Mouse (Mus musculus): ENCODE data around the gene Ly6g6c. TPM values are rescaled to one million over a fixed set of nuclear protein-coding genes. Genes with fewer than 3 reads are reported as not detected.

Ly6g6c gene
- polyA plus RNA-seq, 1 experiment, result 9.3 TPM

DNA sequence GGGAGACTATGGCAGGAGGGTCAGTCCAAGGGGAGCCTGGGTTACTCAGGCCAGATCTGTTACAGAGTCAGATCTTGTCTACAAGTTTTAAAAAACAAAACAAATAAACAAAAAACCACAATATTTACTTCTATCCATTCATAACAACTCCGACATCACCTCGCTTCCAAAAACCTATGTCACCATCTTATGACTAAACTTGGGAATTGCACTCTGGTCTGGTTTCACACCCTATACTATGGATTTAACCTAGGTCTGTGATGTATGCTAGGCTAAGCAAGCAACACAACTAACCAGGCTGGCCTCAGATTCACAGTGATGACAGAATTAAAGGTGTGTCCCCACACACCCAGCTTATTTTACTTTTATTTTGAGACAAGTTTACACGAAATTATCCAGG, 41.3 kb downstream of the Ly6g6c start:
- H3K4me3 ChIP-seq (ENCODE audit: low read depth, low read length), result no peak overlapping the region
- no peaks in the 10 kb centered on the region for H3K27me3 ChIP-seq (ENCODE audit: control insufficient read depth, insufficient read depth, low read length)
- no peak for TF ChIP-seq POLR2A (IDR thresholded peaks at IDR 0.05; ENCODE audit: low read depth, low read length)
- TF ChIP-seq CTCF (IDR thresholded peaks at IDR 0.05; ENCODE audit: extremely low read depth, insufficient read length, insufficient replicate concordance, low read depth, low read length), result no peak
- peaks cover 17% of the 10 kb centered on the region for H3K36me3 ChIP-seq (ENCODE audit: control insufficient read depth, insufficient read depth, low read length)
- WGBS, result 58% methylated on average over 3 of the region's 3 CpGs
- H3K4me1 ChIP-seq (ENCODE audit: control insufficient read depth, insufficient read depth, insufficient read length, low read length), result peaks cover 11% of the 10 kb centered on the region
- H3K27ac ChIP-seq (ENCODE audit: insufficient read depth, low read depth, low read length), result no peak overlapping the region

DNA sequence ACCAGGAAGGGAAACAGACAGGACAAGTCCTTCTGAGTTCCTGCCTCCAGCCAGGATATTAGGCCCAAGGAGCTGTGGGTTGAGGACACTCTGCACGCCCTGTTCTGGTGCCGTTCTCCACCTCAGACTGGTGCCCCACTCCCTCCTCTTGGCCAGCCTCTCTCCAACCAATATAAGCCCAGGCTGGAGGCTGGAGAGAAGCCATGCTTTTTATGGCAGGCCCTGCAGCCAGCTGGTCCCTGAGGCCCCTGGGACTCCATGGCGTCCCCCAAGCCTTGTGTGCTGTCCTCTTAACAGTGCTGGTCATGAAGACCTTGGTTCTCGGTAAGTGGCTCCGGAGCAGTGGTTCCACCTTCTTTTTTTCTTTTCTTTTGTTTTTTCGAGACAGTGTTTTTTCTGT, 42.9 kb downstream of the Ly6g6c start, which contains the start of gene Ly6g5c:
Gene Ly6g5c, plus strand, starts transcription at position 183 of the 400 bp plus-strand sequence.
- H3K27ac ChIP-seq (ENCODE audit: insufficient read depth, low read depth, low read length), result no peak within 1 kb of the TSS
- H3K36me3 ChIP-seq (ENCODE audit: control insufficient read depth, insufficient read depth, low read length), result peaks cover 2% of the 10 kb centered on the region; the same call in 1 of the 2 replicates
- TF ChIP-seq POLR2A (IDR thresholded peaks at IDR 0.05; ENCODE audit: low read depth, low read length) (no peak), CTCF (IDR thresholded peaks at IDR 0.05; ENCODE audit: extremely low read depth, insufficient read length, insufficient replicate concordance, low read depth, low read length) (no peak)
- WGBS, result 84% methylated on average over 6 of the region's 6 CpGs
- H3K4me3 ChIP-seq (ENCODE audit: low read depth, low read length), result no peak within 1 kb of the TSS
- H3K4me1 ChIP-seq (ENCODE audit: control insufficient read depth, insufficient read depth, insufficient read length, low read length), result peaks cover 8% of the 10 kb centered on the region; the same call in 1 of the 2 replicates
- H3K27me3 ChIP-seq (ENCODE audit: control insufficient read depth, insufficient read depth, low read length), result no peaks in the 10 kb centered on the region

DNA sequence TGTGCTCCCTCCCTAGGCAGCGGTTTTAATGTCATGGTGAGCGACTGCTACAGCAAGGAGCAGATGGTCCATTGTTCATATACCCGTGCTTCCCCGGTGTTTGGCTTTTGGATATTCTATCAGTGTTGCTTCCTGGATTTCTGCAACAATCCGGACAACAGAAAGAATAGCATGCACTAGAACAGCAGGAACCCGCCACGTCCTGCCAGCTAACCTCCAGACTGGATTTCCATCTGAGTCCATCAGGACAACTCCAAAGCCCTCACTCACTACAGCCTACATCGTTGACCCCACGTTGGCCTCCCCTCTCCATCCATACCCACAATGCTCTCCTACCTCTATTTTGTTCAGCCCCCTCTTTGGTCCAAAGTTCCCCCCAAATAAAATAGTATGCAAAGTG, 46.6 kb downstream of the Ly6g6c start:
- Histone ChIP-seq H3K4me3 (ENCODE audit: low read depth, low read length) (no peak overlapping the region), H3K4me1 (ENCODE audit: control insufficient read depth, insufficient read depth, insufficient read length, low read length) (no peaks in the 10 kb centered on the region), H3K27me3 (ENCODE audit: control insufficient read depth, insufficient read depth, low read length) (no peaks in the 10 kb centered on the region), H3K27ac (ENCODE audit: insufficient read depth, low read depth, low read length) (no peak overlapping the region), H3K36me3 (ENCODE audit: control insufficient read depth, insufficient read depth, low read length) (peaks cover 24% of the 10 kb centered on the region)
- WGBS, result 74% methylated on average over 9 of the region's 9 CpGs
- no peak for TF ChIP-seq POLR2A (IDR thresholded peaks at IDR 0.05; ENCODE audit: low read depth, low read length)
- no peak for TF ChIP-seq CTCF (IDR thresholded peaks at IDR 0.05; ENCODE audit: extremely low read depth, insufficient read length, insufficient replicate concordance, low read depth, low read length)

DNA sequence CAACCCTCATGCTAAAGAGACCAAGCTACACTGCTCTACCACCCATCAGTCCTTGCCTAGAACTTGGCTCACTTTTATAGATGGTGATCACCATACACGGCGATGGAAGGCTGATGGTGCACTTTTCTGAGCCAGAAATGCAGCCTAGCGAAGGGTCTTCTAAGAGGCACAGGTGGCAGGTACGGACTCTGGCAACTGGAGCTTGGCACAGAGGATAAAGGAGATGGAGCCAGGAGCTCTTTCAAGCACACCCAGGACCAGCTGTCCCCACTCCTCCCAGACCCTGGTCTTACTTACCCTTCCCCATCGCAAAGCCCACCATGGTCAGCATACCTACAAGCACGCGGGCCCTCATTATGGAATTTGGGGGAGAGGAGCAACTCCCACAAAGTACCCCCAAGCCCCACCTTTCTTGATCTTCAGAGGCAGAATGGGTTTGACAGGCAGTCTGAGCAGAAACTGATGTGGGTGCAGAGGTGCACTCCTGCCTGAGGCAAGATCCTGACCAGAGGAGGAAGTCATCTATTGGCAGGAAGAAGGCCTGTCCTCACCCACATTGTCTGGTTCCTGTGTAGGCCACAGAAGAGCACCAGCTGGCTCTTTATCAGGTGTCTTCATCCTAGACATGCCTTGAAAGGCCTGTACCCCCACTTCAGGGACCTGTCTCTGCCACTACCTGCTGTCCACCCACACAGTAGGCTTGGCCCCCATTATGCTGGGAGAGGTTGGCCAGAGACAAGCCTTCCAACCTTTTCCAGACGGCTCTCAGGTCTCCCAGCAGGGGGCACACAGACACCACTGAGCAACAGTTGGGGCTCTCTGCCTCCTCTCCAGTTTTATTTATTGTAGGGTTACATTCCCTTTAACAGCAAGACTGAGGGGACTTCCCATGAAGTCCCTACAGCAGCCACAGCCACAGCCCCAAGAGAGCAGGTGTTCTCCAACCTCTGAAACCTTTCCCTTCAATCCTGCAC, 50.1 kb downstream of the Ly6g6c start, which contains the start of gene Ly6g5b:
Gene Ly6g5b, minus strand, starts transcription at position 383 of the 974 bp plus-strand sequence.
- H3K4me3 ChIP-seq (ENCODE audit: low read depth, low read length), result no peak within 1 kb of the TSS

More for the DNA sequence above, 50.1 kb downstream of the Ly6g6c start, which contains the start of gene Ly6g5b:
- Histone ChIP-seq H3K27ac (ENCODE audit: insufficient read depth, low read depth, low read length) (no peak within 1 kb of the TSS), H3K36me3 (ENCODE audit: control insufficient read depth, insufficient read depth, low read length) (peaks cover 44% of the 10 kb centered on the region), H3K27me3 (ENCODE audit: control insufficient read depth, insufficient read depth, low read length) (no peaks in the 10 kb centered on the region), H3K4me1 (ENCODE audit: control insufficient read depth, insufficient read depth, insufficient read length, low read length) (no peaks in the 10 kb centered on the region)
- no peak for TF ChIP-seq POLR2A (IDR thresholded peaks at IDR 0.05; ENCODE audit: low read depth, low read length)
- TF ChIP-seq CTCF (IDR thresholded peaks at IDR 0.05; ENCODE audit: extremely low read depth, insufficient read length, insufficient replicate concordance, low read depth, low read length), result peak; percentile 42; the same call in 1 of the 2 replicates
- 85% methylated on average over 8 of the region's 8 CpGs for whole genome bisulfite sequencing

Other genes starting within 250 kb of the Ly6g6c start
- gene Stk19, start 228.4 kb upstream of the Ly6g6c start, polyA plus RNA-seq (2012; rRNA removed), result 28.6 and 56.3 TPM in 2 replicates
- gene Dxo, start 228.4 kb upstream of the Ly6g6c start, polyA plus RNA-seq (2012; rRNA removed), result 31.5 and 51.8 TPM in 2 replicates
- gene Skiv2l, start 215.2 kb upstream of the Ly6g6c start, polyA plus RNA-seq (2012; rRNA removed), result 48.1 and 79.3 TPM in 2 replicates
- 7.8 and 18.3 TPM in 2 replicates for gene Nelfe, start 215.0 kb upstream of the Ly6g6c start, polyA plus RNA-seq (2012; rRNA removed)
- 22.4 and 71.5 TPM in 2 replicates for gene Cfb, start 202.9 kb upstream of the Ly6g6c start, polyA plus RNA-seq (2012; rRNA removed)
- gene Zbtb12, start 185.9 kb upstream of the Ly6g6c start, polyA plus RNA-seq (2012; rRNA removed), result 2.9 and 6.8 TPM in 2 replicates
- gene Gm20547, start 183.3 kb upstream of the Ly6g6c start, polyA plus RNA-seq (2012; rRNA removed), result not detected in 2 replicates
- gene C2, start 167.1 kb upstream of the Ly6g6c start, polyA plus RNA-seq (2012; rRNA removed), result 4.3 and 10.6 TPM in 2 replicates
- gene Ehmt2, start 166.9 kb upstream of the Ly6g6c start, polyA plus RNA-seq (2012; rRNA removed), result 101 and 242 TPM in 2 replicates
- 64.8 and 101 TPM in 2 replicates for gene Slc44a4, start 150.9 kb upstream of the Ly6g6c start, polyA plus RNA-seq (2012; rRNA removed)
- gene Neu1, start 134.1 kb upstream of the Ly6g6c start, polyA plus RNA-seq (2012; rRNA removed), result 21.2 and 68.8 TPM in 2 replicates
- gene Hspa1b, start 106.2 kb upstream of the Ly6g6c start, polyA plus RNA-seq (2012; rRNA removed), result 17.1 and 19.8 TPM in 2 replicates
- gene Gm20481, start 95.5 kb upstream of the Ly6g6c start, polyA plus RNA-seq (2012; rRNA removed), result not detected in 2 replicates
- gene Hspa1a, start 93.2 kb upstream of the Ly6g6c start, polyA plus RNA-seq (2012; rRNA removed), result 8.9 and 9.3 TPM in 2 replicates
- gene Hspa1l, start 92.7 kb upstream of the Ly6g6c start, polyA plus RNA-seq (2012; rRNA removed), result 0.06 and 0.14 TPM in 2 replicates
- 51.7 and 82.1 TPM in 2 replicates for gene Lsm2, start 83.5 kb upstream of the Ly6g6c start, polyA plus RNA-seq (2012; rRNA removed)
- gene Vars, start 64.4 kb upstream of the Ly6g6c start, polyA plus RNA-seq (2012; rRNA removed), result 123 and 182 TPM in 2 replicates
- gene Vwa7, start 48.8 kb upstream of the Ly6g6c start, polyA plus RNA-seq (2012; rRNA removed), result 0.82 and 1.2 TPM in 2 replicates
- 0.87 and 1.0 TPM in 2 replicates for gene Sapcd1, start 37.4 kb upstream of the Ly6g6c start, polyA plus RNA-seq (2012; rRNA removed)
- gene Msh5, start 18.6 kb upstream of the Ly6g6c start, polyA plus RNA-seq (2012; rRNA removed), result 2.2 and 2.3 TPM in 2 replicates
- gene Clic1, start 15.4 kb upstream of the Ly6g6c start, polyA plus RNA-seq (2012; rRNA removed), result 134 and 219 TPM in 2 replicates
- gene Ddah2, start 6.4 kb upstream of the Ly6g6c start, polyA plus RNA-seq (2012; rRNA removed), result 8.5 and 14.5 TPM in 2 replicates
- 0.28 and 0.39 TPM in 2 replicates for gene Mpig6b, start 796 bp downstream of the Ly6g6c start, polyA plus RNA-seq (2012; rRNA removed)
- 1.3 and 19.4 TPM in 2 replicates for gene Ly6g6e, start 11.5 kb downstream of the Ly6g6c start, polyA plus RNA-seq (2012; rRNA removed)
- gene Ly6g6d, start 12.7 kb downstream of the Ly6g6c start, polyA plus RNA-seq (2012; rRNA removed), result 7.2 and 10.7 TPM in 2 replicates
- gene Ly6g6f, start 20.2 kb downstream of the Ly6g6c start, polyA plus RNA-seq (2012; rRNA removed), result 1.2 and 3.8 TPM in 2 replicates
- 114 and 183 TPM in 2 replicates for gene Abhd16a, start 23.9 kb downstream of the Ly6g6c start, polyA plus RNA-seq (2012; rRNA removed)
- not detected in 2 replicates for gene Ly6g5c, start 42.9 kb downstream of the Ly6g6c start, polyA plus RNA-seq (2012; rRNA removed)
- gene Ly6g5b, start 50.0 kb downstream of the Ly6g6c start, polyA plus RNA-seq (2012; rRNA removed), result 0.76 and 1.4 TPM in 2 replicates
- 10.5 and 25.3 TPM in 2 replicates for gene Gpank1, start 56.1 kb downstream of the Ly6g6c start, polyA plus RNA-seq (2012; rRNA removed)
- gene Csnk2b, start 56.7 kb downstream of the Ly6g6c start, polyA plus RNA-seq (2012; rRNA removed), result 226 and 448 TPM in 2 replicates
- 6.9 and 16.2 TPM in 2 replicates for gene D17H6S53E, start 61.0 kb downstream of the Ly6g6c start, polyA plus RNA-seq (2012; rRNA removed)
- 0.15 and 0.25 TPM in 2 replicates for gene Apom, start 66.7 kb downstream of the Ly6g6c start, polyA plus RNA-seq (2012; rRNA removed)
- 93.6 and 184 TPM in 2 replicates for gene Bag6, start 69.8 kb downstream of the Ly6g6c start, polyA plus RNA-seq (2012; rRNA removed)
- 177 and 352 TPM in 2 replicates for gene Prrc2a, start 99.5 kb downstream of the Ly6g6c start, polyA plus RNA-seq (2012; rRNA removed)
- gene Aif1, start 110.7 kb downstream of the Ly6g6c start, polyA plus RNA-seq (2012; rRNA removed), result 0.36 and 1.6 TPM in 2 replicates
- gene Lst1, start 123.1 kb downstream of the Ly6g6c start, polyA plus RNA-seq (2012; rRNA removed), result 11.5 and 18.8 TPM in 2 replicates
- gene Ltb, start 129.1 kb downstream of the Ly6g6c start, polyA plus RNA-seq (2012; rRNA removed), result 26.2 and 32.9 TPM in 2 replicates
- 0.94 and 1.8 TPM in 2 replicates for gene Tnf, start 136.6 kb downstream of the Ly6g6c start, polyA plus RNA-seq (2012; rRNA removed)
- 0.47 and 0.66 TPM in 2 replicates for gene Lta, start 140.0 kb downstream of the Ly6g6c start, polyA plus RNA-seq (2012; rRNA removed)
- gene Gm16181, start 155.4 kb downstream of the Ly6g6c start, polyA plus RNA-seq (2012; rRNA removed), result 0.22 TPM in 1 of 2 replicates, not detected in the other
- gene Atp6v1g2, start 168.3 kb downstream of the Ly6g6c start, polyA plus RNA-seq (2012; rRNA removed), result 1.0 and 2.8 TPM in 2 replicates
- gene Nfkbil1, start 170.4 kb downstream of the Ly6g6c start, polyA plus RNA-seq (2012; rRNA removed), result 13.7 and 36.3 TPM in 2 replicates
- 95.6 and 194 TPM in 2 replicates for gene Ddx39b, start 176.4 kb downstream of the Ly6g6c start, polyA plus RNA-seq (2012; rRNA removed)
- 776 and 1,546 TPM in 2 replicates for gene H2-D1, start 197.3 kb downstream of the Ly6g6c start, polyA plus RNA-seq (2012; rRNA removed)